Mouse (Mus musculus) MEL (cell line): ENCODE data around the gene Ocrl. TPM values are rescaled to one million over a fixed set of nuclear protein-coding genes. Genes with fewer than 3 reads are reported as not detected.

Source experiments
- DNase-seq: peaks from one replicate; pipeline ENCODE4 v3.0.0; 2011; ENCODE audit warnings: low read depth, low spot score
- H3K27ac ChIP-seq: 2 replicates; pipeline ENCODE4 v1.5.1; 2012; ENCODE audit warnings: low read depth, mild to moderate bottlenecking, control low read depth, low read length, moderate library complexity; ENCODE audit not compliant: control insufficient read depth
- H3K27me3 ChIP-seq, 2 experiments: fragments of 150-350 bp in 1 of 2; sonication (generic) in 1 of 2; 2 replicates each; pipeline ENCODE4 v1.6.1; 2012; ENCODE audit warnings: low read length in 2 of 2, mild to moderate bottlenecking in 2 of 2, improper control_type of control experiment in 1 of 2, moderate library complexity in 1 of 2; ENCODE audit not compliant: insufficient read depth in 2 of 2, control insufficient read depth in 1 of 2
- H3K36me3 ChIP-seq, 2 experiments: 2 replicates each; pipeline ENCODE4 v1.6.1; 2012 to 2014; ENCODE audit warnings: low read length in 2 of 2, improper control_type of control experiment in 1 of 2, inconsistent platforms in 1 of 2, mild to moderate bottlenecking in 1 of 2; ENCODE audit not compliant: insufficient read depth in 2 of 2, control insufficient read depth in 1 of 2
- H3K4me1 ChIP-seq, 2 experiments: fragments of 150-350 bp in 1 of 2; sonication (generic) in 1 of 2; 2 replicates each; pipeline ENCODE4 v1.6.1; 2012; ENCODE audit warnings: low read length in 2 of 2, improper control_type of control experiment in 1 of 2, mild to moderate bottlenecking in 1 of 2; ENCODE audit not compliant: insufficient read depth in 2 of 2, control insufficient read depth in 1 of 2
- H3K4me3 ChIP-seq, 2 experiments: fragments of 150-350 bp in 1 of 2; sonication (generic) in 1 of 2; 2 replicates each; pipeline ENCODE4 v1.5.1; 2012; ENCODE audit warnings: low read depth in 2 of 2, low read length in 2 of 2, mild to moderate bottlenecking in 2 of 2, moderate library complexity in 2 of 2, control low read depth in 1 of 2, improper control_type of control experiment in 1 of 2; ENCODE audit not compliant: control insufficient read depth in 1 of 2, insufficient read depth in 1 of 2
- H3K79me2 ChIP-seq: 2 replicates; pipeline ENCODE4 v1.6.1; 2012; ENCODE audit warnings: mild to moderate bottlenecking, low read length, moderate library complexity; ENCODE audit not compliant: control insufficient read depth, poor library complexity, insufficient read depth
- H3K9ac ChIP-seq: 2 replicates; pipeline ENCODE4 v1.6.1; 2012; ENCODE audit warnings: low read depth, mild to moderate bottlenecking, control low read depth, low read length, moderate library complexity; ENCODE audit not compliant: control insufficient read depth, poor library complexity, severe bottlenecking
- H3K9me3 ChIP-seq: fragments of 150-350 bp; sonication (generic); replicated peaks from 2 replicates; pipeline ENCODE4 v1.6.1; 2012; ENCODE audit warnings: mild to moderate bottlenecking, low read length, improper control_type of control experiment, moderate library complexity; ENCODE audit not compliant: insufficient read depth
- CHD1 ChIP-seq: IDR thresholded peaks from 2 replicates; pipeline ENCODE4 v1.6.1; 2012; ENCODE audit warnings: low read depth, mild to moderate bottlenecking, inconsistent platforms, low read length, improper control_type of control experiment
- CTCF ChIP-seq, 3 experiments: IDR thresholded peaks in 2 of 3; conservative IDR thresholded peaks in 1 of 3; 2 replicates each; pipeline ENCODE4 v1.5.1; 2011 to 2012; ENCODE audit warnings: low read length in 3 of 3, low read depth in 2 of 3, mild to moderate bottlenecking in 2 of 3, improper control_type of control experiment in 1 of 3, inconsistent platforms in 1 of 3, mixed read lengths in 1 of 3, moderate library complexity in 1 of 3; ENCODE audit not compliant: control insufficient read depth in 1 of 3, insufficient read depth in 1 of 3, poor library complexity in 1 of 3, severe bottlenecking in 1 of 3
- ELF1 ChIP-seq: IDR thresholded peaks from 2 replicates; pipeline ENCODE4 v1.6.1; 2014; ENCODE audit warnings: low read depth, mild to moderate bottlenecking, inconsistent platforms, low read length, improper control_type of control experiment, moderate library complexity
- ETS1 ChIP-seq: IDR thresholded peaks from 2 replicates; pipeline ENCODE4 v1.6.1; 2012; ENCODE audit warnings: low read depth, mild to moderate bottlenecking, inconsistent platforms, low read length, improper control_type of control experiment, moderate library complexity
- KAT2A ChIP-seq: conservative IDR thresholded peaks from 2 replicates; pipeline ENCODE4 v1.6.1; 2012; ENCODE audit warnings: low read depth, low read length, improper control_type of control experiment, inconsistent platforms
- MAFK ChIP-seq: IDR thresholded peaks from 2 replicates; pipeline ENCODE4 v1.6.1; 2011; ENCODE audit warnings: low read depth, mild to moderate bottlenecking, low read length, improper control_type of control experiment, borderline replicate concordance
- MAZ ChIP-seq: IDR thresholded peaks from 2 replicates; pipeline ENCODE4 v1.6.1; 2012; ENCODE audit warnings: low read depth, mild to moderate bottlenecking, inconsistent platforms, low read length, improper control_type of control experiment
- MEF2A ChIP-seq: IDR thresholded peaks from 2 replicates; pipeline ENCODE4 v1.6.1; 2014; ENCODE audit warnings: low read depth, mild to moderate bottlenecking, inconsistent platforms, low read length, improper control_type of control experiment; ENCODE audit not compliant: poor library complexity, insufficient replicate concordance, severe bottlenecking; ENCODE audit errors: extremely low read depth
- MXI1 ChIP-seq: IDR thresholded peaks from 2 replicates; pipeline ENCODE4 v1.6.1; 2011; ENCODE audit warnings: mild to moderate bottlenecking, low read depth, low read length, improper control_type of control experiment
- MYC ChIP-seq: IDR thresholded peaks from 2 replicates; pipeline ENCODE4 v1.6.1; 2011; ENCODE audit warnings: low read depth, mild to moderate bottlenecking, low read length, improper control_type of control experiment, moderate library complexity
- NELFE ChIP-seq: IDR thresholded peaks from 2 replicates; pipeline ENCODE4 v1.6.1; 2011; ENCODE audit warnings: low read depth, low read length, improper control_type of control experiment
- NRF1 ChIP-seq: IDR thresholded peaks from 2 replicates; pipeline ENCODE4 v1.6.1; 2014; ENCODE audit warnings: low read depth, mild to moderate bottlenecking, inconsistent platforms, low read length, improper control_type of control experiment, moderate library complexity; ENCODE audit not compliant: poor library complexity, insufficient read depth, severe bottlenecking
- POLR2A ChIP-seq, 2 experiments: IDR thresholded peaks; 2 replicates each; pipeline ENCODE4 v1.6.1; 2011 to 2012; ENCODE audit warnings: low read length in 2 of 2, mild to moderate bottlenecking in 2 of 2, control low read depth in 1 of 2, improper control_type of control experiment in 1 of 2, low read depth in 1 of 2, moderate library complexity in 1 of 2; ENCODE audit not compliant: control insufficient read depth in 1 of 2, insufficient read depth in 1 of 2, poor library complexity in 1 of 2
- POLR2AphosphoS5 ChIP-seq: IDR thresholded peaks from 2 replicates; pipeline ENCODE4 v1.6.1; 2012; ENCODE audit warnings: low read depth, borderline replicate concordance, mild to moderate bottlenecking, inconsistent platforms, low read length, moderate library complexity, mixed read lengths
- RAD21 ChIP-seq: IDR thresholded peaks from 2 replicates; pipeline ENCODE4 v1.6.1; 2011; ENCODE audit warnings: mild to moderate bottlenecking, low read depth, low read length, improper control_type of control experiment
- RCOR1 ChIP-seq: IDR thresholded peaks from 2 replicates; pipeline ENCODE4 v1.6.1; 2012; ENCODE audit warnings: low read depth, mild to moderate bottlenecking, inconsistent platforms, low read length, improper control_type of control experiment
- TAL1 ChIP-seq: IDR thresholded peaks from 2 replicates; pipeline ENCODE4 v1.6.1; 2012; ENCODE audit warnings: mild to moderate bottlenecking, inconsistent platforms, low read length, moderate library complexity, mixed read lengths
- TBP ChIP-seq: IDR thresholded peaks from 2 replicates; pipeline ENCODE4 v1.8.0; 2011; ENCODE audit warnings: low read depth, low read length, improper control_type of control experiment
- TCF12 ChIP-seq: IDR thresholded peaks from 2 replicates; pipeline ENCODE4 v1.6.1; 2014; ENCODE audit warnings: low read depth, mild to moderate bottlenecking, inconsistent platforms, low read length, improper control_type of control experiment, moderate library complexity
- UBTF ChIP-seq: IDR thresholded peaks from 2 replicates; pipeline ENCODE4 v1.6.1; 2012; ENCODE audit warnings: low read depth, mild to moderate bottlenecking, inconsistent platforms, low read length, improper control_type of control experiment, moderate library complexity, borderline replicate concordance; ENCODE audit not compliant: insufficient read depth
- USF2 ChIP-seq, 2 experiments: IDR thresholded peaks; 2 replicates each; pipeline ENCODE4 v1.6.1; 2011 to 2012; ENCODE audit warnings: improper control_type of control experiment in 2 of 2, low read length in 2 of 2, borderline replicate concordance in 1 of 2, inconsistent platforms in 1 of 2, low read depth in 1 of 2, mild to moderate bottlenecking in 1 of 2; ENCODE audit not compliant: insufficient read depth in 1 of 2
- ZNF384 ChIP-seq: IDR thresholded peaks from 2 replicates; pipeline ENCODE4 v1.6.1; 2012; ENCODE audit warnings: low read depth, mild to moderate bottlenecking, inconsistent platforms, low read length, improper control_type of control experiment
- polyA plus RNA-seq, 2 experiments: library from polyadenylated mRNA; stranded (reverse) in 1 of 2; unstranded in 1 of 2; fragments of >175 nt in 1 of 2; fragments of >200 nt in 1 of 2; gene quantifications; 2 replicates each; pipeline versions ENCODE4 v1.2.1 to v1.2.4; 2012; ENCODE audit warnings: low replicate concordance in 2 of 2, low read depth in 1 of 2; ENCODE audit not compliant: insufficient read length in 2 of 2, insufficient read depth in 1 of 2, missing spikeins in 1 of 2
- total RNA-seq: library from RNA; depleted of rRNA; stranded (reverse); fragments of 300-350 nt; gene quantifications from 2 replicates; pipeline ENCODE4 v1.2.3, GENCODE M21; 2012

Ocrl gene
- total and polyA plus RNA-seq, 3 experiments = 6.4 to 22.2 TPM; not detected in 1

GRCm38 (mm10) chrX:47970371-47970770, 58.2 kb downstream of the Ocrl start:
- DNase-seq = no peak
- H3K4me3 ChIP-seq = no peak overlapping the region
- no peak for TF ChIP-seq MEF2A
- no peaks in the 10 kb centered on the region for H3K36me3 ChIP-seq
- H3K4me1 ChIP-seq = no peaks in the 10 kb centered on the region
- no peaks in the 10 kb centered on the region for H3K9me3 ChIP-seq
- no peaks in the 10 kb centered on the region for H3K27me3 ChIP-seq
- H3K27ac ChIP-seq = no peak overlapping the region
- H3K9ac ChIP-seq = no peak overlapping the region
- no peaks in the 10 kb centered on the region for H3K79me2 ChIP-seq

- Histone ChIP-seq H3K36me3 (no peaks in the 10 kb centered on the region), H3K4me1 (0 out of 4 replicates have a peak, but pooled peaks cover 0 to under 1% of the 10 kb centered on the region in 2 experiments)
- DNase-seq = no peak
Measured at GRCm38 (mm10) chrX:47970864-47971263, 58.7 kb downstream of the Ocrl start.

GRCm38 (mm10) chrX:47971366-47972128, 59.4 kb downstream of the Ocrl start:
- no peak for DNase-seq

More at GRCm38 (mm10) chrX:47970864-47971263, 58.7 kb downstream of the Ocrl start:
- Histone ChIP-seq H3K27ac (no peak overlapping the region), H3K27me3 (no peaks in the 10 kb centered on the region), H3K79me2 (no peaks in the 10 kb centered on the region), H3K9ac (no peak overlapping the region), H3K9me3 (no peaks in the 10 kb centered on the region), H3K4me3 (no peak overlapping the region)
- TF ChIP-seq POLR2AphosphoS5 = no peak
- TF ChIP-seq RCOR1 = no peak
- no peak for TF ChIP-seq UBTF
- no peak for TF ChIP-seq ZNF384
- TF ChIP-seq NELFE = no peak
- no peak for TF ChIP-seq MAFK
- no peak for TF ChIP-seq KAT2A
- TF ChIP-seq CHD1 = no peak
- TF ChIP-seq TBP = no peak
- TF ChIP-seq MAZ = no peak
- TF ChIP-seq RAD21 = no peak
- TF ChIP-seq POLR2A (IDR thresholded peaks at IDR 0.05; ENCODE audit: control insufficient read depth in 1 of 2, insufficient read depth in 1 of 2, low read depth in 1 of 2, low read length in 2 of 2, poor library complexity in 1 of 2) = no peak
- no peak for TF ChIP-seq MXI1
- TF ChIP-seq USF2 (IDR thresholded peaks at IDR 0.05; ENCODE audit: borderline replicate concordance in 1 of 2, insufficient read depth in 1 of 2, low read depth in 1 of 2, low read length in 2 of 2) = no peak
- no peak for TF ChIP-seq TCF12
- TF ChIP-seq CTCF (IDR thresholded peaks at IDR 0.05 in 2 of 3, conservative IDR thresholded peaks at IDR 0.05 in 1 of 3; ENCODE audit: control insufficient read depth in 1 of 3, insufficient read depth in 1 of 3, low read depth in 2 of 3, low read length in 3 of 3, poor library complexity in 1 of 3, severe bottlenecking in 1 of 3) = no peak
- TF ChIP-seq NRF1 = no peak
- no peak for TF ChIP-seq ETS1
- TF ChIP-seq TAL1 = no peak

More at GRCm38 (mm10) chrX:47971366-47972128, 59.4 kb downstream of the Ocrl start:
- H3K27me3 ChIP-seq = no peaks in the 10 kb centered on the region
- H3K79me2 ChIP-seq = no peaks in the 10 kb centered on the region
- no peak overlapping the region for H3K27ac ChIP-seq
- H3K4me1 ChIP-seq = 0 out of 4 replicates have a peak, but pooled peaks cover 0 to 2% of the 10 kb centered on the region in 2 experiments
- H3K9me3 ChIP-seq = no peaks in the 10 kb centered on the region
- H3K36me3 ChIP-seq = peaks cover 0 to 2% of the 10 kb centered on the region in 2 experiments; a peak in 1 of 4 replicates
- TF ChIP-seq POLR2AphosphoS5 (no peak), MYC (no peak), CTCF (IDR thresholded peaks at IDR 0.05 in 2 of 3, conservative IDR thresholded peaks at IDR 0.05 in 1 of 3; ENCODE audit: control insufficient read depth in 1 of 3, insufficient read depth in 1 of 3, low read depth in 2 of 3, low read length in 3 of 3, poor library complexity in 1 of 3, severe bottlenecking in 1 of 3) (no peak), ELF1 (no peak), ETS1 (no peak)
- TF ChIP-seq, all 39 proteins: peak for 0
- no peak overlapping the region for H3K4me3 ChIP-seq
- H3K9ac ChIP-seq = no peak overlapping the region
